Mouse (Mus musculus) bone marrow, adult 2 months (tissue): ENCODE results near the gene Defb47.

ENCODE experiments used
- CTCF ChIP-seq: fragments of 200-500 bp; IDR thresholded peaks from 2 replicates; pipeline ENCODE4 v1.5.1; 2011; ENCODE audit warnings: low read length, control low read depth; ENCODE audit not compliant: control insufficient read depth, insufficient read depth
- POLR2A ChIP-seq: fragments of 200-500 bp; IDR thresholded peaks from 2 replicates; pipeline ENCODE4 v1.6.1; 2011; ENCODE audit warnings: low read depth, mild to moderate bottlenecking, control low read depth, low read length, borderline replicate concordance; ENCODE audit not compliant: control insufficient read depth

DNA sequence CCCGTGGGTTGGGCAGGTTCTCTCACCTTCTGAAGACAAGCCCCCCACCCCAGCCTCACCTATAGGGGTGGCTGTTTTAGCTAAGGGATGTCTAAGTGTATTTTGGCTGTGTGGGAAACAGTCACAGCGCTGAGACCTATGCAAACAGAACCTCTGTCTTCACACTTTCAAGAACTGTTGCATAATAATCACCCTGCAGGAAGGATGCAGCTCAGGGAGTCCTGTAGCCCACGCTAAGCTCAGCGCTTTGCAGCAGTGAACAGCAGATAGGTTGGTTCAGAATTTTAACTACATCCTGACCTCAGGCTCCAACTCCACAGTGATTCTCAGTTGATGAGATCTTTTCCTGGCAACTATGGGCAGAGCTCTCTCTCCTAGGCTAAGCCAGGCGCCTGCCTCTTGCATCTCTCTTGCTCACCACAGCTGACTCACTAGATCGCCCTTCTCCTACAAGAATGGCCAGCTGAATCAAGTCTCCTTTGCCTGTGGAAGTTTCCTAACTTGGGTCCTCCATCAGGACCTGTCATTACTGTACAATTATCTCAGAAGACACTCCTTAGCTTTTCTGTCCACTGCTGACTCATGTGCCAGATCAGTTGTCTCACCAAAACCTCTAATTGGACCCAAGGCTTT lies 22.8 kb downstream of the Defb47 start:
- TF ChIP-seq CTCF (no peak), POLR2A (no peak)
